Mouse (Mus musculus): Measurements from ENCODE around the gene Dkc1. TPM values are rescaled to one million over a fixed set of nuclear protein-coding genes. Genes with fewer than 3 reads are reported as not detected.

The Dkc1 gene
- 10 to 100 TPM; 30.0 to 31.0 TPM for total RNA-seq (2021)
- long read RNA-seq, experiment 1, transcript Dkc1-201 (15 exons, 2,804 nt): major isoform, 44 of 57 reads
- long read RNA-seq, experiment 1, partial matches to known transcripts: 2 of 57 reads
- long read RNA-seq, experiment 1, other reads (novel, unspliced or antisense): 11 of 57 reads
- long read RNA-seq, experiment 2, transcript Dkc1-201 (15 exons, 2,804 nt): major isoform, 27 of 42 reads
- long read RNA-seq, experiment 2, partial matches to known transcripts: 4 of 42 reads
- long read RNA-seq, experiment 2, other reads (novel, unspliced or antisense): 11 of 42 reads

DNA sequence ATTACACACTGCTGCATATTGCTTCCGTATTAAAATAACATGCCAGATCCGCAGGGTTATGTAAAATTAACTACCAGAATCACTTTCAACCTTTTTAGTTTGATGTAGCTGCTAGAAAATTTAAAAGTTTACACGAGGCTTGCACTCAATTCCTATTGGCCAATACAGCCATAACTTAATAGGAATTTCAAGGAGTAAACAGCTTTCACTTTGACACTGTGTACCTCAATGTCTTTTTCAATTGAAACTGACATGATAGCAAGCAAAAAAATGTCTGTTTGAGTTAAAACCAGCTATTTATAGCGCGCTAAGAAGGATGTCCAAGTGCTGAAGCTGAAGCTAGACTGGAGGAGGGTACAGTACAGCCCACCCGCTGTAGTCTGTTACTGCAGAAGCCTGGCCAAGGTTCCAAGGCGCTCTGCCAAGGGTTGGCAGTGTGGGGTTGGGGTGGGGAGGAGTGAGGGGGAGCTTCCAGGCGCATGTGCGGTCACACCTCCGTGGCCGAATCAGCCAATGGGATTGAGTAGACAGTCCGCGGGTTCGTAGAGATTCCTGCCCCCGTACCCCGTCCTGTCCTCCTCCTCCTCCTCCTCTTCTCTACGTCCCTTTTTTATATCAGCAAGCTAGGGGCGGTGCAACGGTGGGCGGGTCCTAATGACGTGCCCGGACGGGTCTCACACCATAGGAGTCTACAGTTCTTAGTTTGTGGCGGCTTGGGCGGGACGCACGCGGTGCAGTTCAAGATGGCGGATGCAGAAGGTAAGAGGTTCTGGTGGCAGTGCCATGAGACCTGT, at the start of gene Dkc1:
Dkc1 (plus strand) TSS at position 486 of the 794 bp plus-strand sequence.
- DNase-seq: peak; percentile 85

DNA sequence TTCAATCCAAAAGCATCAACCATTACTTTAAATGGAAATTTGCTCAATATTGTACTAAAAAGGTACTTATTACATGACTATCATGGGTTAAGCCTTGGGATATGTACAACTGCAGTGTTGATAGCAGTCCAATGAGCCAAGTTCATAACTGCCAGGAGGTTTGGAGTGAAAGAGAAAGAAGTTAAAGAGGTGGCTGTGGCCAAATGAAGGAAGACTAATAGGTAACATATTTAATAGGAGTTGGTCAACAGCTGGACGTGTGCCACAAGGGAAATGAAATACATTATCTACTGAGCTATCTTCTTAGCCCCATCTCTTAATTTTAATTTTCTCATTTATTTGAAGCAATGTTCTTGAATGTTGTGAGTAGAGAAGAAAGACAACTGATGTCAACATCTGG, 49.7 kb upstream of the Dkc1 start:
- DNase-seq: no peak

DNA sequence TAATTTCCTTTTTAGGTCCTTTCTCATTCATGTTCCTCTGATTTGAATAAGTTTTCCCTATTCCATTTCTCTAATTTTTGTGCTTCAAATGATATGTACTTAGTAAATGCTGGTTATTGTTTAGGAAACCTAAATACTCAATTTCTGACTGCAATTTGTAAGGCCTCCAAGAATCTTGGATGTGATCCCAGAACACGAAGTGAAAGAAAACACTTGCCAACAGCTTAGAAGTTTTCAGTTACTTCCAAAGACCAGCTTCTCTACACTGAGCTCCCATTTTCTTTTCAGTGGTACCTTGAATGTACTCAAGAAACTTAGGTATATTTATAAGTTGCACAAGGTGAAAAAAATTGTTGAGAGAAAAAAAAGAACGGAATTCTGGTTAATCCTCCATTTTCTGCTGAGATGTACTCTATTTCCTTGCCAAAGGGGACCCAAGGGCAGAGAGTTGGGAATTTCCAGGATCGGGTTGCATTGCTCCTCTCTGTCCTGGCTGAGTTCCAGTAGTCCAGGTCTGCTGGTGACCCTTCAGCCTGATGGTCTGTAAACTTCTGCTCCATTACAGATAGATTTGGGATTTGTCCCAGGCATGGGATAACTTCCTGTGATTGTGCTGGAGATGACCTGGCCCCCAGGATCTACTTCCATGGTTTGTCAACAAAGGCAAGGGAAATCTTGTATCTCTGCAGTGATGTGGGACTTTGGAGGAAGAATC, 48.6 kb upstream of the Dkc1 start:
- DNase-seq: peak; percentile 5

DNA sequence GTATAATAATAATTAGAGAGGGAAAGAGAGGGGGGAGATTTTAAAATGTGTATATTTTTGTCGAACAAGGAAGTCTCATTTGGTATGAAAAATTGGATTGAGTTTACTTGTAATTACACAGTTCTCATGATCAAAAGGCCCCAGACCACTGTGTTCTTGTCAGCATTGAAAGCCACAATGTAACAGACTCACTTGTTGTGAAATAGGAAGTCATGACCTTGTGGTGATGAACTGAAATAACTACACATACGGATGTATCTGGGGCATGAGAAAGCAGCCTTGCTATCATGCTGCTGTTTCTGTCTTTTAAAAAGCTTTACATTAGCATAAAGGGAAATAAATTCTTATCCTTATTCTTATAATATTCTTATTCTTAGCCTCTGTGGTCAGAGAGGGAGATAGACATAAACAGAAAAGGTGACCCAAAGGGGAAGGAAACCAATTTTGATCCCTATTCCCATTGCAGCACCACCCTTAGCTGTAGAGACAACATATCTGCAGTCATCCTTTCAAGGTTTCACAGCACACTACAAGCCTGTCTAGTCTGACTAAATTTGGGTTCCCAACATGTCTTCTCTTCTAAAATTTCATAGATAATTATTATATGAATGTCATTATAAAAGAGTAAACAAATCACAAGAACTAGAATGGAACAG, 39.4 kb upstream of the Dkc1 start:
- no peak for DNase-seq

DNA sequence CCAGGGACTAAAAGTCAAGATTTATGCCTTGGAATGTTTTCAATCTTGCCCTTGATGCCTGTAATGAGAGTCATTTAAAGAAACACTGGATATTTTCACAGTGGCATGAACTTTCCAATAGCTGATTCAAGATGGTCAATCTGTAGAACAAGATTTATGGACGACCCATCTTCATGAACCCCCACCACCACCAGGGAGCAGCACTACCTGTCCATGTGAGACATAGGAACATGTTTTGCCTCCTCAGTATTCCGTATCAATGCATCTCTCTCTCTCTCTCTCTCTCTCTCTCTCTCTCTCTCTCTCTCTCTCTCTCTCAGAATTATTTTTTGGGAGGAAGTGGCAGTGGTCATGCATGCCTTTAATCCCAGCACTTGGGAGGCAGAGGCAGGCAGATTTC, 13.3 kb upstream of the Dkc1 start:
- no peak for DNase-seq

DNA sequence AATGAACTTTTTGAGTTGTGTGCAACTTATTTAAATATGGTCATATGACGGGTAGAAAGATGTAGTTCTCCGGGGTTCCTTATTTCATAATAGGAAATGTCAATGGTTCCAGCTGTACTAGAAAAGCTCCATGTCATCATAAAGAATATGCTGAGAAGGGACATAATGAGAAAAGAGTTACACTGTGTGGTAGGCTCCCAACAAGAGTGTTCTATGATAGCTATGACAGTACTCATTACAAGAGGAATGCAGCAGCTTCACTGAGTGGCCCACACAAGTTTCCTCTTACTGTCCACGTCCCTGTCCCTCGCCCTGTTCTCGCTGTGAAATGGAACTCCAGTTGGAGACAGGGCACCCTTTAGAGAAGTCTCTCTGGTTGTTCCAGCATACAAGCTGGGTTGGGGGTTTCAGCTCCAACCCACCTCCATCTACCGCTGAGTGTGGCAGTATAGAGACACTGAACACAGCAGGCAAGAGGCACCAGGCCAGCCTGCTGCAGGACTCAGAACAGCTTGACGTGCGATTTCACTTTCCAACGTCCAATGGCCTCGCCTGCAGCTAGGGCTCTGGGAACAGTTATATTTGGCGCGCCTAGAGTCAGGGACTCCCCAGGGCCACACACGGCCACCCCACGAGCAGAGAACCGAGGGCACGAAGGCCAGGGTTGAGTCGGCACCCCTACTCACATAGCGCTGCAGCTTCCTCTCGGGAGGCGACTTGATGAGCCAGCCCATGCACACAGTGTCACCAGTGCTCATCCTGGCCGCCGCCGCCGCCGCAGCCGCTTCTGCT, 11.5 kb upstream of the Dkc1 start:
- peak; percentile 18 for DNase-seq

DNA sequence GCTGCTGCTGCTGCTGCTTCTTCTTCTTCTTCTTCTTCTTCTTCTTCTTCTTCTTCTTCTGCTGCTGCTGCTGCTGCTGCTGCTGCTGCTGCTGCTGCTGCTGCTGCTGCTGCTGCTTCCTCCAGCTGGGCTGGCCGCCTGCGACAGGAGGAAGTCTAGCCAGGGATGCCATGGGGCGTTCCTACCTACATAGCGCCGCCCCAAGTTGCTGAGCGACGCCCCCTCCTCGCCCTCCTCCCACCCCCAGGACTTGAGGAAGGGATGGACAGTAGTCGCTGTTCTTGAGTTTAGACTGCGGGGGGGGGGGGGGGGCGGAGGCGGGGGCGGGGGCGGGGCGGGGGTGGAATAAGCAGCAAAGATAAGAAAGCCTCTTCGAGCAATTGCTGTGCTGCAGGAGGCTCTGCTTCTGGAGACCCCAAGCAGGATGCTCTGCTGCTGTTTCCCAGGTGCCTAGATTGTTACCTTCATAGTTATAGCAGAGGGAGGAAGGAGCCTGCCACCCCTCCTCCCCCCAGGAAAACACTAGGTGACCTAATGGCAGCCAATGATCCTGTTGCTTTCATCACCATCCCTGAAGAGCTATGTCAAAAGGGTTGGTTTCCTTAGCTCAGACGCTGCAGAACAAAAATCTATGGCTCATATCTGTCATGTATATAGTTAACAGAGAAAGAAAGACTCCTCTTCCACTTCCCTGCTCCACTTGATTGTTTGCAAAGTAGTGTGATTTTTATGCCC, 10.7 kb upstream of the Dkc1 start, which contains the start of gene Gab3:
Gab3 (minus strand) TSS at position 685 of the 735 bp plus-strand sequence.
- peak; percentile 42 for DNase-seq

DNA sequence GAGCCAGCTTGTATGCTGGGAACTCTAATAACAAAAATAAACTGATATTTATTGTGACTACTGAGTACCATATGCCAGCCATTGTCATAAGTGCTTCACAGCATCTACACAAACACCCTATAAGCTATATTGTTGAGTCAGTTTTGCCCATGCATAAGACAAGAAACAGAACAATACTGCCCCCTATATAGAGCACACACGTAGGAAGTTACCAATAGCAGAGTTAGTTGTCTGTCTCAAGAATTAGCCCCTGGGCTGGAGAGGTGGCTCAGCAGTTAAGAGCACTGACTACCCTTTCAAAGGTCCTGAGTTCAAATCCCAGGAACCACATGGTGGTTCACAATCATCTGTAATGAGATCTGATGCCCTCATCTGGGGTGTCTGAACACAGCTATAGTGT, 10.0 kb upstream of the Dkc1 start:
- DNase-seq: no peak

DNA sequence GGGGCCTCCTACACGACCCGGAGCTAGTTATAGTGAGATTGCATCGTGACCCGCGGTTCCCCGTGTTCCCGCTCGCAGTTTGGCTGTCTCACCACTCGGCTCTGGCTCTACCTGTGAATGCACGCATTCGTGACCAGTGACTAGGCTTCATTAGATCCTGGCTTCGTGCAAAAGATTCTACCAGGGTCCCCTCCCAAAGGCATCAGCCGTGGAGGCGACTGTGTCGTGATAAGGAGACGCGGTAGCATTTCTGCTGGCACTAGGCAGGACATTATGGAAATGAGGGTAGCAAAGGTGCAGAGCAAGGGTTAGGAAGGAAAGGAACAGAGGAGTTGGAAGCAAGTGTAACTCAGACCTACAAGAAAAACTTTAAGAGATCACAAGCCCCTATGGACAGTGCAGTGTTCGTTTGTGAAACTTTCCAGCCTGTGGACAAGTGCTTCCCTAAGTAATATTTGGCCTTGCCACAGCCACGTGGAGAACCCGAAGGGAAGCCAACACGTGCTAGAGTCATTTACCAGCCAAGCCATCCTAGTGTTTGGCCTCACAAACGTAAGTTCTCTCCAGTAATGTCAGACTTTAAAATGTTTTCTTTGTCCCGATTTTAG, 613 bp downstream of the Dkc1 start:
- peak; percentile 3 for DNase-seq

DNA sequence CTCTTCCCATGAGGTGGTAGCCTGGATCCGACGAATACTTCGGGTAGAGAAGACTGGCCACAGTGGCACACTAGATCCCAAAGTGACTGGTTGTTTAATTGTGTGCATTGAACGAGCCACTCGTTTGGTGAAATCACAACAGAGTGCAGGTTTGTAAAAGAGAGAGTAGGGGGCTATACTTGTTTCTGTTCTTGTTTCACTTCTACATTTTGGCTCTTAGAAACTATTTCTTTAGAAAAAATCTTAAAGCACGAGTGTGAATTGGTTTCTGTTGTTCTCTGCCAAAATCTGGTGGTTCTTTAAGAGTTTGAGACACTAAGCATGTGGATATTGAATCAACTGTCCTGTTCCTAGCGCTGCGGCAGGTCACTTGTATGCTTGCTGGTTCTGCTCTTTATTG, 3.1 kb downstream of the Dkc1 start:
- DNase-seq: no peak

DNA sequence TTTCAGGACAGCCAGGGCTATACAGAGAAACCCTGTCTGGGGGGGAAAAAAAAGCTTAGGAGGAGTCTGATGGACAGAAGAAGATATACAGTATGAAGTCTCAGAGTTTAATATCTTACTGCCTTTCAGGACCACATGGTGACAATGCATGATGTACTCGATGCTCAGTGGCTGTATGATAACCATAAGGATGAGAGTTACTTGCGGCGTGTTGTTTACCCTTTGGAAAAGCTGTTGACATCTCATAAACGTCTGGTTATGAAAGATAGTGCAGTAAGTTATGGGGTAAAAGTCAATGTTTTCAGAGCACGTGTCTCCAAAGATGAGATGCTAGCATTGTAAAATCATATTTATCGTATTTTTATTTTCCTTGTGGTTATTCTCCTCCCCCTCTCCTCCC, 6.6 kb downstream of the Dkc1 start:
- DNase-seq: no peak

DNA sequence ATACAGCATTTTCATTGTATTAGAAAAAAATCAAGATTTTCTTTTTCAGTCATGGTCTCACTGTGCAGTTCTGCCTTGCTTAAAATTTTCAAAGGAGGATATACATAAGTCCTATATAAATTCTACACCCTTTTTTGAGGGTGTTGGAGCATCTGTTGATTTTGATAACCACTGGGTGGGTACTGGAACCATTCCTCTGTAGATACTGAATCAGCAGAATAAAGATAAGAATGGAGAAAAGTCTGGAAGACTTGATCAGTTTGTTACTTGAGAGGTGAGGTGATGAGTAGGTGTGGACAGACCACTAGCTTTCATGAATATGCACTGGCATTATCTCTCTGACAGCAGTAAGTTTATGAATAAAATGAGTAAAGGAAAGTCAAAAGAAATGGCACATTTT, 19.9 kb downstream of the Dkc1 start:
- no peak for DNase-seq

DNA sequence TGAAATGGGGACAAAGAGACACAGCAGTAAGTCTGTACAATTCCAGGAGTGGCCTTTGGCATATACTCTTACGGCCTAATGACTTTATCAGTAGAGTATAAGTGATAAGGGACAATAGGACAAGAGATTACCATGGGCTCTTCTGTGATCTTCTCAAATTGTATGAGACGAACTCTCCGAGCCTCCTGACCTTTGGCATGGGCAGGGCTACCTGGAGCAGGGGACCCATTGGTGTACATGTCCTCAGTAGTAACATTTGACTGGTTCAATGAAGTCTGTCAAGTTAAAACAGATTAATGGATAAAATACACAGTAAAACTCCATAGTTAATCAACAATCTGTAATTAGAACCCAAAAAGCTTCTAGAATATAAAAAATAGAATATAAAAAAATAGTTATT, 30.0 kb downstream of the Dkc1 start:
- no peak for DNase-seq

DNA sequence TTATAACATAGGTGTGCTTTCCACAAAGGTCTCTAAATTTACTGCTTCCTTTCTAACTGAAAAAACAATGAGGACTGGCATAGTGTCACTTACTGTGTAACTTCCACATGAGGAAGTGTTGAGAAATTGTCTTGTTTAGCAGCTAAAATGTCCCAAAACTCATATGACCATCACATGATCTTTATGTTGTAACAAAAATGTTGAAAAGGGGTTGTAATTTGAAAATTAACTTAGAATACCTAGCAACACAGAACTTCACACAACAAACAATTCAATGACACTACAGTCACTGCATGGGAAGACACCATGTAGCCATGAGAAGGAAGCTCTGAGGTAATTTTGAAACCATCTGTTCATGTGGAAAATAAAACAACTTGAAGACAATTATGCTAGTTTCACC, 31.2 kb downstream of the Dkc1 start:
- no peak for DNase-seq

DNA sequence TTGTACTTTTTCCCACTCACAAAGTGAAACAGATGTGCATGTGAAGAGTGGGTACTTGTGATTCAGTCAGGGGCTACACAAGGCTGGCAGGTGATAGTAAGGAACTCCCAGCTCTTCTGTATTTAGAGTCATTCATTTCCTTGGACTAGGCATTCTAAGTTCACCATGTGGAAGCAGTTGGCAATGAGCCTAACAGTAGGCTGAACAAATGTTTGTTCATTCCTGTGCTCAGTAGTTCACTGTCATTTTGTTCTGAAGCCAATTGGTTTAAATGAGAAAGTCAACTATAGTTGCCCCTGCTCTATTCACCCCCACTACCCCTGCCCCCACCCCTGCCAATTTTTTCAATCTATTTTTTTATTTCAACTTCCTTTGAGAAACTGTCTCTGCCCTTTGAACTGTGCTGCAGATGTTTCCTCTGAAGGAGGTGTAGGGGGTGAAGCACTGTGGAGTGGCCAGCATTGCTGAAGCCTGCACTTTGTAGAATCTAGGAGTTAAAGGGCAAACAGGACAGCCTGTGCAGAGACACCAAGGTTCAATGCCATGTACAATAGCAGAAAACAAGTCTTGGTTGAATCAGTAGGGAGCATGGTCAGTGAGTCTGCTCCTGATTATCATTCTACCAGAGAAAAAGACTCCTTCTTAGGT, 32.8 kb downstream of the Dkc1 start:
- no peak for DNase-seq

DNA sequence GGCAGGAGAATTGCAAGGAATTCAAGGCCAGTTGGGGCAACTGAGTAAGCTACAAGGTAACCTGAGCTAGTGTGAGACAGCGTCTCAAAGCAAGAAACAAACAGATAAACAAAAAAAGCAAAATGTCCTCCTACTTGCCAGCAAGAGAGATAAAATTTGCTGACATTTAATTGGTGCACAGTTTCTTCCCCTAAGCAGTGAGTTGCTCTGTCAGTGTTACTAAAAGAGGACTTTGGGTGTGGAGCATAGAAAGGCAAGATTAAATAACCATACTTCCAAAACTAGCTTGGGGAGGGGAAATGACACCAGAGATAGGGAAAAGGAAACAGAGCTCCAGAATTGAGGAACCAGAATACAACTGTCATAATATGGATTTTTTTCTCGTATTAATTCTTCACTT, 33.8 kb downstream of the Dkc1 start:
- no peak for DNase-seq

DNA sequence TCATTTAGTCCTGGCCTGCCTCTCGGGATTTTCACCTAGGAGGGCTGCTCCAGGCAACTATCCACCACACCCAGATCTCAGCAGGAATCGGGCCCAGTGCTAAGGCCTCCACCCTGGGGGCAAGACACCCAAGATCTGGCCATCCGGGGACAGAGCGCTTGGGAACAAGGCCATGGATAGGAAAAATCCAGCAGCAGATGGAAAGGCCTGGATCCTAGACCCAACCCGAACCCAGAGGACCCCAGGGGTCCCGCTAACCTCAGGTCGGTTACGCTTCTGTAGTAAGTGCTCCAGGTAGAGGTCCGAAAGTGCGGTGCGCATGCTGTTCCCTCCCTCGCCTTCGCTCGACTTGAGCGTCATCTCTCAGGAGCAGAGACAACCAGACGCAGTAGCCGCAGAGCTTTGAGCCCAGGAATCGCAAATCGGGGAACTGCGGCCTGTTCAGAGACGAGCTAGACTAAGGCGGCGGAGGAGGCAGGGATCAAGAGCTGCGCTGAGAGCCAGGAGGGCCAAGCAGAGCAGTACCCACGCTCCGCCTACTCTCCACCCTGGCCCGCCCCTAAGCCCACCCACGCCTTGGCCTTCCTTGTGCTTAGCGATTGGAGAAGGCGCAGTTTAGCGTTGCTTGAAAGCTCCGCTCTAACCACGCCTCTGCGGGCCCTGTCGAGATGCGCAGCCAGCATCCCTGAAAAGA, 35.0 kb downstream of the Dkc1 start, which contains the start of gene Mpp1:
Mpp1 (minus strand) TSS at position 550 of the 694 bp plus-strand sequence.
- DNase-seq: peak; percentile 66

DNA sequence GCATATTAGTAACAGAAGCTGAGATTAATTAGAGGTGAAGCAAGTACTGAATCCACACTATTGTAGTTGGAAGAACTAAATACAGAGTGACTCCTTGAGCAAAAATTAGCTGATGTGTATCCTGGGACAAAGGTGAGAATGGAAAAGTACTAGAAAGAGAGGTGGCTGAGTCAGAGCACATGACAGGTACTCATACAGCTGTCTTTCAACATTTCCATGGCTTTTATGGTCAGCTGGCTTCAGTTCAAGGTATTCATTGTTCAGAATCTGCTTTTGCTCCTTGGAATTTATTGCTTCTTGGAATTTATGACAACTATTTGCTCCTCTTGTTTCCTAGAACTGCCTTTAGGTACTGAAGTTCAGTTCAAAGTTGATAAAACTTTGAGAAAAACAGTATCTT, 41.3 kb downstream of the Dkc1 start:
- DNase-seq: no peak

DNA sequence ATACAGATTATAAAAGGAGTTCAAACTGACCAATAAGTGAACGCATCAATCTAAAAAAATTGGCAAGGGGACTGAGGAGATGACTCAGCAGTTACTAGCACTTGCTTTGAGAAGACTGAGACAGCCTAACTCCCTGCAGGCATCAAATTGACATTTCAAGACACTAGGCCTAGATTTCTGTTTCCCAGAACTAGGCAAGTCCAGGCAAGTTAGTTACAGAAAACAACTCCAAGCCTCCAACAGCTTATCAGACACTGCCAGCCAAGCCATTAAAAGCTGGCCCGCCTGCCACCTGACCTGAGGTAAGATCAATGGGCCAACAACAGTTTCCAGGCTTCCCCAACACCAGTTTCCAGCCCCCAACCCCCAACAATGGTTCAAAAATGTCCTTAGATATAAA, 42.1 kb downstream of the Dkc1 start:
- DNase-seq: no peak

Measured in gastrocnemius, postnatal 10 days (tissue).